Mouse (Mus musculus) spleen, adult 2 months (tissue): ENCODE results near the gene Ccdc33. TPM values are rescaled to one million over a fixed set of nuclear protein-coding genes. Genes with fewer than 3 reads are reported as not detected.

Experiments used
- DNase-seq, 2 experiments: peaks; one replicate each; pipeline versions ENCODE4 v3.0.0 to v3.0.0-alpha.2; 2012 to 2021; ENCODE audit warnings: low spot score in 2 of 2, low read depth in 1 of 2
- H3K27ac ChIP-seq: fragments of 200-500 bp; 2 replicates; pipeline ENCODE4 v1.5.1; 2012; ENCODE audit warnings: low read length, inconsistent platforms; ENCODE audit not compliant: insufficient read depth
- H3K27me3 ChIP-seq: fragments of 200-500 bp; 2 replicates; pipeline ENCODE4 v1.6.1; 2012; ENCODE audit warnings: mild to moderate bottlenecking, moderate library complexity, low read length, inconsistent platforms; ENCODE audit not compliant: control insufficient read depth, insufficient read depth
- H3K36me3 ChIP-seq: fragments of 200-500 bp; 2 replicates; pipeline ENCODE4 v1.6.1; 2012; ENCODE audit warnings: mild to moderate bottlenecking, low read length, inconsistent platforms; ENCODE audit not compliant: control insufficient read depth, insufficient read depth
- H3K4me1 ChIP-seq: fragments of 200-500 bp; 2 replicates; pipeline ENCODE4 v1.6.1; 2011; ENCODE audit warnings: inconsistent platforms; ENCODE audit not compliant: control insufficient read depth, insufficient read depth, insufficient read length
- H3K4me3 ChIP-seq: fragments of 200-500 bp; 2 replicates; pipeline ENCODE4 v1.5.1; 2011; ENCODE audit warnings: mild to moderate bottlenecking, inconsistent platforms; ENCODE audit not compliant: insufficient read depth, insufficient read length; ENCODE audit errors: extremely low read depth
- CTCF ChIP-seq: fragments of 200-500 bp; IDR thresholded peaks from 2 replicates; pipeline ENCODE4 v1.5.1; 2011; ENCODE audit warnings: mild to moderate bottlenecking, inconsistent platforms; ENCODE audit not compliant: insufficient read depth, insufficient read length, insufficient replicate concordance; ENCODE audit errors: extremely low read depth
- POLR2A ChIP-seq: fragments of 200-500 bp; IDR thresholded peaks from 2 replicates; pipeline ENCODE4 v1.6.1; 2011; ENCODE audit warnings: low read depth, low read length, inconsistent platforms
- WGBS: fragments of 180-500 bp; shearing (Covaris S2); methylation state at CpG from one replicate; pipeline ENCODE4 v1.1.7; 2018; 5-methylcytosine and 5-hydroxymethylcytosine counted together
- polyA plus RNA-seq: library from polyadenylated mRNA; depleted of rRNA; stranded (reverse); fragments of >200 nt; gene quantifications from 2 replicates; pipeline ENCODE4 v1.2.3, GENCODE M21; 2012

The Ccdc33 gene
- polyA plus RNA-seq, 1 experiment = 0.09 TPM

DNA sequence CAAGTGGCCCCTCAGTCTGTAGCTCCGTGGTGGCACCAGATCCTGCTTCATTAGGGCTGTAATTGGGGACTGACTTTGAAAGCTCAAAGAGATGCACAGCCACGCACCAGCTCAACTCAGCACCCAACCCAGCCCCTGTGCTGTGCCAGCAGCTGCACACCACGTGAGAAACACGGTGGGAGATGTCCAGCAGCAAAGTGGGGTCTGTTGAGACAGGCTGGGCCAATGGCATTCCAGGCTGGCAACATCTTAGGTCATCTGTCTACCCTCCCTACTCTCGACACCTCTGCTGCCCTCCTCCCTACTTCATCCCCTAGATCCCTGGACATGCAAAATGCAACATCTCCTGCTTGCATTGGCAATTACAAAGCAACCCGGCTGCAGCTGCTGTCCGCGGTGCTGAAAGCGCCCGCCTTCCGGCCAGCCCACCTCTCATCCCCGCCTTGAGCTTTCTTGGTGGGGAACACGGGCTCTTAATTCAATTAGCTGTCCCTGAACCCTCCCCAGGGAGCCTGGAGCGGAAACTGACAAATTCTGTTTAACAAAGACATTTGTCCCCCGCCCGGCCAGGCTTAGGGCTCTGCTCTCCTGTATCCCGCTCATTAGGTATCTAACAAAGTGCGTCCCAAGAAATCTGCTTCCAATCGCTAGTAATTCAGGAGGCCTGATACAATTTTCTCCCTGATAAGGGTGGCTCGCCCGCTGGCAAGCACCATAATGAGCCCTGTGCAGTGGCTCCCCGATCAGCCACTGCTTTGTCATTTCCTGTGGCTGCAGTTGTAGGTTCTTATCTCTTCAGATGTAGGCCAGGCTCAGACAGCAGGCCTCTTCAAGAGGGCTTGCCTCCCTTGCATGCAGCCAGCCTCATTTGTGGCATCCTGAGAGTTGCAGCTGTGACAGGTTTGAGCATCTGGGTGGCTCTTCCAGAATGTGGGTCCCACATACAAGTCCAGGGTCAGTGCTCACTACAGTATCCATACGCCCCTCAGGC is 57.7 kb downstream of the Ccdc33 start:
- Histone ChIP-seq H3K27ac (no peak overlapping the region), H3K4me3 (no peak overlapping the region), H3K36me3 (no peaks in the 10 kb centered on the region), H3K27me3 (no peaks in the 10 kb centered on the region), H3K4me1 (no peaks in the 10 kb centered on the region)
- no peak for TF ChIP-seq POLR2A
- no peak for TF ChIP-seq CTCF
- WGBS = 15% methylated on average over 23 of the region's 23 CpGs
- peak in 1 of 2 experiments; percentile 7 for DNase-seq

DNA sequence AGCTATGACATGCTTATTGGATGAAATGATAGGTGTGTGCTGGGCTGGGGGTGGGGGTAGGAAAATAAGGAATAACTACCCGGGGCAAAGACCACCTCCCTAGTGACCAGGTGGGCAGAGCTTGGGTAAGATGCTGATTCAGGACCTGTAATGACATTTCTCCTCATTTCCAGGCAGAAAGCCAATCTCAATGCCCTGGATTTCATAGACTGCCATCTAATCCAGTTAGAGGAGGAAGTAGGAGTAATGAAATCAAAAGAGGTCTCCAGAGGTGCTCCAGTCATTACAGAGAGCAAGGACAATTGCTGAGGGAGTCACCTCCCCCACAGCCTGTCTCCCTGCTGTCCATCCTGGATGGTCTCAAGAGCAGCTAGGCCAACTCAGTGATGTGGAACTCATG is 58.7 kb downstream of the Ccdc33 start:
- Histone ChIP-seq H3K36me3 (no peaks in the 10 kb centered on the region), H3K4me3 (no peak overlapping the region), H3K27ac (no peak overlapping the region), H3K27me3 (no peaks in the 10 kb centered on the region), H3K4me1 (no peaks in the 10 kb centered on the region)
- no peak for TF ChIP-seq CTCF
- TF ChIP-seq POLR2A = no peak
- WGBS = 42% methylated on average over 1 of the region's 1 CpGs
- DNase-seq = no peak

DNA sequence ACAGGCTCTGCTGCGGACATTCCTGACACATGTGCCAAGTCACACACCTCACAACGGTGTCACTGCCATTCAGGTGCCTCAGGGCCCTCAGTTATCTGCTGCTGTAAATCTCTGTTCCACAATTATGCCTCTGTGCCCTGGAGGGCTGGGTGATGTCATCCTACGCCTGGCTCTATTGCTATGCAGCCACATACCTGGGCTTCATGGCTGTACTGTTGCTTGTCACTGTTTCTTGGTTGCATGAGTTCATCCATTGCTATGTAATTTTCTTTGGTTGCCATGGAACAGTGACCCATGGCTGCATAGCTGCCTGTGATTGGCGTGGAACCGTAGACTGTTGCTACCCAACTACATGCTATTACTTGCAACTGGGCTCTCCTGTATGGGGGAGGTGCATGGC is 63.0 kb downstream of the Ccdc33 start:
- Histone ChIP-seq H3K27ac (no peak overlapping the region), H3K4me1 (no peaks in the 10 kb centered on the region), H3K36me3 (no peaks in the 10 kb centered on the region), H3K4me3 (no peak overlapping the region), H3K27me3 (no peaks in the 10 kb centered on the region)
- 77% methylated on average over 5 of the region's 5 CpGs for WGBS
- DNase-seq = no peak
- TF ChIP-seq CTCF (no peak), POLR2A (no peak)

DNA sequence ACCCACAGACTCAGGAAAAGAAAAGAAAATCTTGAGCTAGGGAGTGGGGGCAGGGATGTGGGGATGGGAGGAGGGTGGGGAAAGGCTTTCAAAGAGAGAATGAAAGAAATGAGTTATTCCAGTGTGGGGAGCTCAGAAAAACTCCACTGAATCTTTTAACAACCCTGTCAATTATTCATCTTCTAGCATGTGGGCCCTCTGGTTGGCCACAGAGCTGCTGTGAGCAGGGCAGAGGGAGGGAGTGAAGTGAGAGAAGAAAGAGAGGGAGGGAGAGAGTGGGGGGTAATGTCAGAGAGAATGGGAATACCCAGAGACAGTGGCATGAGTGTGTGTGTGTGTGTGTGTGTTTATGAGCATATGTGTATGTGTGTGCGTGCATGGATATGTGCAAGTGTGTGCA is 64.6 kb downstream of the Ccdc33 start:
- WGBS = 92% methylated on average over 1 of the region's 1 CpGs
- H3K27me3 ChIP-seq = no peaks in the 10 kb centered on the region

DNA sequence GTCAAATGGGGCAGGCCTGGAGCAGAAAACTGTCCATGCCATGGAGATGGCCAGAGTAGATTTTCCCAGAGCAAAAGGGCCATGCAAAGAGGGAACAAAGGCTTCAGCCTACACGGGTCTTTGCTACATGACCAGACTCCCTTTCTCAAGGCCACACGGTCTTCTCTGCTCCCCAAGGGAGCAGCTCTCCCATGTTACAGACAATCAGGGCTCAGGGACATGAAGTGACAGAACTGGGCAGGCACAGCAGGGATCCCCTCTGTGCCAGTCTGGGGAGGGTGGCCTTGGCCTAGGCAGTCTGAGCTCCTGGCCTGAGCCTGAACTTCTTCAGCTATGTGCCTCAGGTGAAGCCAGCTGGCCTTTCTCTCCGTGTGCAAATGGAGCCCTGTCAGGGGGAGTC is 65.1 kb downstream of the Ccdc33 start:
- Histone ChIP-seq H3K4me1 (no peaks in the 10 kb centered on the region), H3K4me3 (no peak overlapping the region), H3K27me3 (no peaks in the 10 kb centered on the region), H3K36me3 (no peaks in the 10 kb centered on the region), H3K27ac (no peak overlapping the region)
- DNase-seq = no peak
- WGBS = 69% methylated on average over 3 of the region's 3 CpGs
- TF ChIP-seq CTCF (no peak), POLR2A (no peak)

More for the DNA sequence above, 64.6 kb downstream of the Ccdc33 start:
- H3K36me3 ChIP-seq = no peaks in the 10 kb centered on the region
- no peak overlapping the region for H3K27ac ChIP-seq
- DNase-seq = no peak
- no peaks in the 10 kb centered on the region for H3K4me1 ChIP-seq
- no peak overlapping the region for H3K4me3 ChIP-seq
- no peak for TF ChIP-seq POLR2A
- TF ChIP-seq CTCF = no peak

DNA sequence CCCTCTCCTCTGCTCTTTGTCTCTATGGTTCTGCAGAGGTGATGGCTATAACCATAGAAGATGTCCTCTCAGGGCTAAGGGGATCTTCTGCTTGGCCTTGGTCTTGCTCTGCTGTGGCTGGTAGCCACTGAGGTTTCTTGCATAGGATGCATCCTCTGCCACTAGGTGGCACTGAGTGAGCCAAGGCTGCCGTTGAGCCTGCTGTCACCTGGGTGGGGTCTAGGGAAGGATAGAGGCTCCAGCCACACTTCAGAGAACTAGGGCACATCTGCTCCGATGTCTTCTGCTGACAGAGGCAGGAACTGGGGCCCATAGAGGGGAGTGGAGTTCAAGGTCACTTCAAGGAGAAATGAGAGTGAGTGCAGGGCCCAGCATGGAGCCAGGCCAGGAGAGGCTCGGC is 65.5 kb downstream of the Ccdc33 start:
- 28% methylated on average over 3 of the region's 3 CpGs for WGBS
- peak; percentile 51; the same call in 1 of the 2 replicates for TF ChIP-seq CTCF
- no peak for TF ChIP-seq POLR2A
- no peak overlapping the region for H3K4me3 ChIP-seq
- no peaks in the 10 kb centered on the region for H3K36me3 ChIP-seq
- no peaks in the 10 kb centered on the region for H3K27me3 ChIP-seq
- no peaks in the 10 kb centered on the region; the same call in 1 of the 2 replicates for H3K4me1 ChIP-seq
- no peak overlapping the region for H3K27ac ChIP-seq
- peak in 1 of 2 experiments; percentile 46 for DNase-seq

DNA sequence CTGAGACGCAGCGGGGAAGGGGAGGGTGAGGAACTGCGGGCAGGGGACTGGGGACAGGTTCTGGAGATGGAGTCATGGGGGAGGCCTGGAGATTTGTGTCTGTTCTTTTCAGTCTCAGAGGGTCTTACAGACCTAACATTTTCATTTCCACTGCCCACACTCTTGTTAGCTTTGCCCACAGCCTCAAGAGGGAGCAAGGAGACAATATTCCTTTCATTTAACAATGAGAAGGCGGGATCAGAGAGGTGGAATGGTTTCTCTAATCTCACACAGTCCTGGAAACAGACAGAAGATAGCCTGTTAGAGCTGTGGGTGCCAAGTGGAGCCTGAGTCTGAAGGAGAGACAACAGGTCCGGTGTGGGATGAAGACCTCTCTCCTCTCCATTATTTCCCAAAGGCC is 66.7 kb downstream of the Ccdc33 start:
- Histone ChIP-seq H3K36me3 (no peaks in the 10 kb centered on the region), H3K4me1 (no peaks in the 10 kb centered on the region; the same call in 1 of the 2 replicates), H3K4me3 (no peak overlapping the region), H3K27me3 (no peaks in the 10 kb centered on the region), H3K27ac (no peak overlapping the region)
- no peak for DNase-seq
- WGBS = 55% methylated on average over 5 of the region's 5 CpGs
- TF ChIP-seq CTCF (no peak), POLR2A (no peak)
